Mouse (Mus musculus): ENCODE data around the gene Ano4. TPM values are rescaled to one million over a fixed set of nuclear protein-coding genes. Genes with fewer than 3 reads are reported as not detected.

Gene Ano4
- total and polyA plus RNA-seq, 2 experiments, result 0.09 TPM; not detected in 1

- Histone ChIP-seq H3K36me3 (ENCODE audit: control insufficient read depth, insufficient read depth, low read length) (no peaks in the 10 kb centered on the region), H3K4me3 (ENCODE audit: insufficient read depth, low read depth, low read length) (no peak overlapping the region), H3K27ac (replicated peaks; ENCODE audit: insufficient read depth, low read depth, low read length) (no peak overlapping the region), H3K27me3 (ENCODE audit: control insufficient read depth, insufficient read depth, low read length) (no peaks in the 10 kb centered on the region), H3K9ac (ENCODE audit: low read depth, low read length) (no peak overlapping the region), H3K79me2 (ENCODE audit: control insufficient read depth, insufficient read depth, low read length) (no peaks in the 10 kb centered on the region), H3K4me1 (ENCODE audit: control insufficient read depth, insufficient read depth, low read length) (no peaks in the 10 kb centered on the region)
- DNase-seq (ENCODE audit: extremely low read depth, low read depth, low spot score), result no peak
- no peak for TF ChIP-seq CTCF (IDR thresholded peaks at IDR 0.05; ENCODE audit: low read depth, low read length)
- TF ChIP-seq POLR2A (IDR thresholded peaks at IDR 0.05; ENCODE audit: extremely low read depth, insufficient read depth, low read length), result no peak
- 79% methylated on average over 1 of the region's 1 CpGs for WGBS
Observed at GRCm38 (mm10) chr10:89008303-89008702, 336.3 kb downstream of the Ano4 start.

GRCm38 (mm10) chr10:89004518-89004917 lies 340.0 kb downstream of the Ano4 start:
- H3K79me2 ChIP-seq (ENCODE audit: control insufficient read depth, insufficient read depth, low read length), result no peaks in the 10 kb centered on the region
- no peak for DNase-seq (ENCODE audit: extremely low read depth, low read depth, low spot score)
- H3K36me3 ChIP-seq (ENCODE audit: control insufficient read depth, insufficient read depth, low read length), result no peaks in the 10 kb centered on the region
- H3K4me1 ChIP-seq (ENCODE audit: control insufficient read depth, insufficient read depth, low read length), result no peaks in the 10 kb centered on the region
- TF ChIP-seq POLR2A (IDR thresholded peaks at IDR 0.05; ENCODE audit: extremely low read depth, insufficient read depth, low read length) (no peak), CTCF (IDR thresholded peaks at IDR 0.05; ENCODE audit: low read depth, low read length) (no peak)
- no peak overlapping the region for H3K27ac ChIP-seq (replicated peaks; ENCODE audit: insufficient read depth, low read depth, low read length)
- H3K4me3 ChIP-seq (ENCODE audit: insufficient read depth, low read depth, low read length), result no peak overlapping the region
- WGBS, result 95% methylated on average over 3 of the region's 3 CpGs
- H3K27me3 ChIP-seq (ENCODE audit: control insufficient read depth, insufficient read depth, low read length), result peaks cover 3% of the 10 kb centered on the region; the same call in 1 of the 2 replicates
- no peak overlapping the region for H3K9ac ChIP-seq (ENCODE audit: low read depth, low read length)

- no peaks in the 10 kb centered on the region for H3K36me3 ChIP-seq (ENCODE audit: control insufficient read depth, insufficient read depth, low read length)
- no peaks in the 10 kb centered on the region for H3K27me3 ChIP-seq (ENCODE audit: control insufficient read depth, insufficient read depth, low read length)
- TF ChIP-seq CTCF (IDR thresholded peaks at IDR 0.05; ENCODE audit: low read depth, low read length), result no peak
- TF ChIP-seq POLR2A (IDR thresholded peaks at IDR 0.05; ENCODE audit: extremely low read depth, insufficient read depth, low read length), result no peak
- no peak overlapping the region for H3K9ac ChIP-seq (ENCODE audit: low read depth, low read length)
- DNase-seq (ENCODE audit: extremely low read depth, low read depth, low spot score), result no peak
- H3K4me1 ChIP-seq (ENCODE audit: control insufficient read depth, insufficient read depth, low read length), result no peaks in the 10 kb centered on the region
- H3K79me2 ChIP-seq (ENCODE audit: control insufficient read depth, insufficient read depth, low read length), result no peaks in the 10 kb centered on the region
- WGBS, result 68% methylated on average over 6 of the region's 6 CpGs
- no peak overlapping the region for H3K4me3 ChIP-seq (ENCODE audit: insufficient read depth, low read depth, low read length)
- H3K27ac ChIP-seq (replicated peaks; ENCODE audit: insufficient read depth, low read depth, low read length), result no peak overlapping the region
Observed at GRCm38 (mm10) chr10:88986925-88987324, 357.6 kb downstream of the Ano4 start.

GRCm38 (mm10) chr10:88983444-88983843 lies 361.1 kb downstream of the Ano4 start:
- TF ChIP-seq POLR2A (IDR thresholded peaks at IDR 0.05; ENCODE audit: extremely low read depth, insufficient read depth, low read length), result no peak
- TF ChIP-seq CTCF (IDR thresholded peaks at IDR 0.05; ENCODE audit: low read depth, low read length), result peak; percentile 31; the same call in 1 of the 2 replicates
- Histone ChIP-seq H3K36me3 (ENCODE audit: control insufficient read depth, insufficient read depth, low read length) (no peaks in the 10 kb centered on the region), H3K4me1 (ENCODE audit: control insufficient read depth, insufficient read depth, low read length) (no peaks in the 10 kb centered on the region), H3K79me2 (ENCODE audit: control insufficient read depth, insufficient read depth, low read length) (no peaks in the 10 kb centered on the region), H3K9ac (ENCODE audit: low read depth, low read length) (no peak overlapping the region), H3K27ac (replicated peaks; ENCODE audit: insufficient read depth, low read depth, low read length) (no peak overlapping the region), H3K27me3 (ENCODE audit: control insufficient read depth, insufficient read depth, low read length) (no peaks in the 10 kb centered on the region), H3K4me3 (ENCODE audit: insufficient read depth, low read depth, low read length) (no peak overlapping the region)
- DNase-seq (ENCODE audit: extremely low read depth, low read depth, low spot score), result no peak
- WGBS, result 28% methylated on average over 8 of the region's 8 CpGs

- Histone ChIP-seq H3K36me3 (ENCODE audit: control insufficient read depth, insufficient read depth, low read length) (no peaks in the 10 kb centered on the region), H3K27ac (replicated peaks; ENCODE audit: insufficient read depth, low read depth, low read length) (no peak overlapping the region), H3K4me1 (ENCODE audit: control insufficient read depth, insufficient read depth, low read length) (no peaks in the 10 kb centered on the region), H3K9ac (ENCODE audit: low read depth, low read length) (no peak overlapping the region), H3K27me3 (ENCODE audit: control insufficient read depth, insufficient read depth, low read length) (no peaks in the 10 kb centered on the region), H3K4me3 (ENCODE audit: insufficient read depth, low read depth, low read length) (no peak overlapping the region), H3K79me2 (ENCODE audit: control insufficient read depth, insufficient read depth, low read length) (no peaks in the 10 kb centered on the region)
- TF ChIP-seq POLR2A (IDR thresholded peaks at IDR 0.05; ENCODE audit: extremely low read depth, insufficient read depth, low read length), result no peak
- 66% methylated on average over 4 of the region's 4 CpGs for WGBS
- no peak for DNase-seq (ENCODE audit: extremely low read depth, low read depth, low spot score)
Observed at GRCm38 (mm10) chr10:88979451-88979850, 365.1 kb downstream of the Ano4 start.

- Histone ChIP-seq H3K27ac (replicated peaks; ENCODE audit: insufficient read depth, low read depth, low read length) (no peak overlapping the region), H3K79me2 (ENCODE audit: control insufficient read depth, insufficient read depth, low read length) (no peaks in the 10 kb centered on the region), H3K4me3 (ENCODE audit: insufficient read depth, low read depth, low read length) (no peak overlapping the region), H3K4me1 (ENCODE audit: control insufficient read depth, insufficient read depth, low read length) (no peaks in the 10 kb centered on the region), H3K27me3 (ENCODE audit: control insufficient read depth, insufficient read depth, low read length) (no peaks in the 10 kb centered on the region), H3K9ac (ENCODE audit: low read depth, low read length) (no peak overlapping the region), H3K36me3 (ENCODE audit: control insufficient read depth, insufficient read depth, low read length) (no peaks in the 10 kb centered on the region)
- TF ChIP-seq CTCF (IDR thresholded peaks at IDR 0.05; ENCODE audit: low read depth, low read length) (no peak), POLR2A (IDR thresholded peaks at IDR 0.05; ENCODE audit: extremely low read depth, insufficient read depth, low read length) (no peak)
- WGBS, result 71% methylated on average over 6 of the region's 6 CpGs
- no peak for DNase-seq (ENCODE audit: extremely low read depth, low read depth, low spot score)
Observed at GRCm38 (mm10) chr10:88978932-88979331, 365.6 kb downstream of the Ano4 start.
